Mouse (Mus musculus): ENCODE measurements at regions not wholly inside any gene's neighbourhood (a gene's known extent, or its start where the extent isn't known, plus 50 kb on each side); places are given as distances from the start of the nearest gene placed in this dataset.
A peak's percentile ranks its signal among the peaks of the same experiment; 100 is the strongest.

DNA sequence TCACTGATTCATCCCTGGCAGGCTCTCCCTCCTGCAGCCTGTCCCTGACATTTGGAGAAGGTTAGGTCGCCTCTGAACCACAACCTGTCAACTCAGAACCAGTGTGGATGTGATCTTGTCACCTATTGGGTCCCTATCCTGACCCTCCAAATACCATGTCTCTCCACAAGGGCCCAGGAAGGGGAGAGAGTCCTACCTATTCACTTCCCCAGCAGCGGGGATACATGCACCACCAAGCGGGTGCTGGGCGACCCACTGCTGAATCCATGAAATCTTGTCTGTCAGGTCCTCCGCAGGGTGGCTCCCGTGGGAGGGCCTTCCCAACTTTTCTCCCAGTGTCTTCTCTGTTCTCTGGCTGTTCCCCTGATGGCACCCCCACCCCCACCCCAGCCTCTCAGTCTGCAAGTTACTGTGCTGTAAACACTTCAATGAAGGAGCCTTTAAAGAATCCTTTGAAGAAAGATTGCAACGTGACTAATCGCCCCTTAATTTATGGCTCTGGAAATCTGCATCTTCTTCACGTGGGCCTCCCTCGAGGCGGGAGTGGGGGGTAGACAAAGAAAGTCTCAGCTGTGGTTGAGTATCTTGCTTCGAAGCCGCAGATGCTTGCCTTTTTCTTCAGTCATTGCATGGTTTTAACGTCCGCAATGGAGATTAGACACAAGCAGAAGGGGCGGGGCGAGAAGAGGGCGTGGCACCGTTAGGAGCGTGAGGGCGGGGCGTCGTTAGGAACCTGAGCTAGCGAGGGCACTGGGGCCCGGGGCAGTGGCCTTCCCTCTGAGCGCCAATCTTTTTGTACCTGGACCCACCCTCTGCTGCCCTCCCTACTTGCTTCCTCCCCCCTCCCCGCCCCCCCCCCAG, 69.1 kb upstream of the Zbtb40 start:
- no peaks in the 10 kb centered on the region for H3K36me3 ChIP-seq (ENCODE audit: control insufficient read depth, insufficient read depth, low read length)
- WGBS = 11% methylated on average over 26 of the region's 27 CpGs
- H3K27ac ChIP-seq (ENCODE audit: insufficient read depth, low read length) = no peak overlapping the region
- TF ChIP-seq POLR2A (IDR thresholded peaks at IDR 0.05; ENCODE audit: low read depth, low read length) (no peak), CTCF (IDR thresholded peaks at IDR 0.05; ENCODE audit: extremely low read depth, insufficient read depth, insufficient read length, insufficient replicate concordance) (no peak)
- H3K4me3 ChIP-seq (ENCODE audit: extremely low read depth, insufficient read depth, insufficient read length) = no peak overlapping the region
- peak in 1 of 2 experiments; percentile 16 for DNase-seq (ENCODE audit: low read depth in 1 of 2, low spot score in 2 of 2)
- no peaks in the 10 kb centered on the region for H3K27me3 ChIP-seq (ENCODE audit: control insufficient read depth, insufficient read depth, low read length)
- H3K4me1 ChIP-seq (ENCODE audit: control insufficient read depth, insufficient read depth, insufficient read length) = no peaks in the 10 kb centered on the region

- WGBS = 92% methylated on average over 14 of the region's 14 CpGs
- H3K36me3 ChIP-seq (ENCODE audit: control insufficient read depth, insufficient read depth, low read length) = no peaks in the 10 kb centered on the region
- TF ChIP-seq CTCF (IDR thresholded peaks at IDR 0.05; ENCODE audit: extremely low read depth, insufficient read depth, insufficient read length, insufficient replicate concordance) (no peak), POLR2A (IDR thresholded peaks at IDR 0.05; ENCODE audit: low read depth, low read length) (no peak)
- no peak overlapping the region for H3K27ac ChIP-seq (ENCODE audit: insufficient read depth, low read length)
- H3K4me3 ChIP-seq (ENCODE audit: extremely low read depth, insufficient read depth, insufficient read length) = no peak overlapping the region
- no peak for DNase-seq (ENCODE audit: low read depth in 1 of 2, low spot score in 2 of 2)
- no peaks in the 10 kb centered on the region for H3K4me1 ChIP-seq (ENCODE audit: control insufficient read depth, insufficient read depth, insufficient read length)
- no peaks in the 10 kb centered on the region for H3K27me3 ChIP-seq (ENCODE audit: control insufficient read depth, insufficient read depth, low read length)
Measured at GRCm38 (mm10) chr4:137115062-137115461, 66.5 kb upstream of the Zbtb40 start.

- no peak overlapping the region for H3K4me3 ChIP-seq (ENCODE audit: extremely low read depth, insufficient read depth, insufficient read length)
- H3K36me3 ChIP-seq (ENCODE audit: control insufficient read depth, insufficient read depth, low read length) = no peaks in the 10 kb centered on the region
- no peaks in the 10 kb centered on the region for H3K27me3 ChIP-seq (ENCODE audit: control insufficient read depth, insufficient read depth, low read length)
- no peak overlapping the region for H3K27ac ChIP-seq (ENCODE audit: insufficient read depth, low read length)
- no peak for DNase-seq (ENCODE audit: low read depth in 1 of 2, low spot score in 2 of 2)
- WGBS = 84% methylated on average over 10 of the region's 10 CpGs
- no peaks in the 10 kb centered on the region for H3K4me1 ChIP-seq (ENCODE audit: control insufficient read depth, insufficient read depth, insufficient read length)
- TF ChIP-seq CTCF (IDR thresholded peaks at IDR 0.05; ENCODE audit: extremely low read depth, insufficient read depth, insufficient read length, insufficient replicate concordance) (no peak), POLR2A (IDR thresholded peaks at IDR 0.05; ENCODE audit: low read depth, low read length) (no peak)
Measured at GRCm38 (mm10) chr4:137110276-137110675, 61.7 kb upstream of the Zbtb40 start.

- no peak for TF ChIP-seq CTCF (IDR thresholded peaks at IDR 0.05; ENCODE audit: extremely low read depth, insufficient read depth, insufficient read length, insufficient replicate concordance)
- TF ChIP-seq POLR2A (IDR thresholded peaks at IDR 0.05; ENCODE audit: low read depth, low read length) = no peak
- DNase-seq (ENCODE audit: low read depth in 1 of 2, low spot score in 2 of 2) = no peak
- Histone ChIP-seq H3K4me3 (ENCODE audit: extremely low read depth, insufficient read depth, insufficient read length) (no peak overlapping the region), H3K36me3 (ENCODE audit: control insufficient read depth, insufficient read depth, low read length) (no peaks in the 10 kb centered on the region), H3K27me3 (ENCODE audit: control insufficient read depth, insufficient read depth, low read length) (no peaks in the 10 kb centered on the region), H3K4me1 (ENCODE audit: control insufficient read depth, insufficient read depth, insufficient read length) (no peaks in the 10 kb centered on the region), H3K27ac (ENCODE audit: insufficient read depth, low read length) (no peak overlapping the region)
- 84% methylated on average over 10 of the region's 10 CpGs for WGBS
Measured at GRCm38 (mm10) chr4:137104447-137105044, 55.9 kb upstream of the Zbtb40 start.

GRCm38 (mm10) chr4:137101169-137101568, 52.6 kb upstream of the Zbtb40 start:
- Histone ChIP-seq H3K27me3 (ENCODE audit: control insufficient read depth, insufficient read depth, low read length) (no peaks in the 10 kb centered on the region), H3K4me3 (ENCODE audit: extremely low read depth, insufficient read depth, insufficient read length) (no peak overlapping the region), H3K27ac (ENCODE audit: insufficient read depth, low read length) (no peak overlapping the region), H3K36me3 (ENCODE audit: control insufficient read depth, insufficient read depth, low read length) (no peaks in the 10 kb centered on the region), H3K4me1 (ENCODE audit: control insufficient read depth, insufficient read depth, insufficient read length) (no peaks in the 10 kb centered on the region)
- TF ChIP-seq CTCF (IDR thresholded peaks at IDR 0.05; ENCODE audit: extremely low read depth, insufficient read depth, insufficient read length, insufficient replicate concordance) = no peak
- no peak for TF ChIP-seq POLR2A (IDR thresholded peaks at IDR 0.05; ENCODE audit: low read depth, low read length)
- no peak for DNase-seq (ENCODE audit: low read depth in 1 of 2, low spot score in 2 of 2)
- WGBS = 89% methylated on average over 12 of the region's 12 CpGs

DNA sequence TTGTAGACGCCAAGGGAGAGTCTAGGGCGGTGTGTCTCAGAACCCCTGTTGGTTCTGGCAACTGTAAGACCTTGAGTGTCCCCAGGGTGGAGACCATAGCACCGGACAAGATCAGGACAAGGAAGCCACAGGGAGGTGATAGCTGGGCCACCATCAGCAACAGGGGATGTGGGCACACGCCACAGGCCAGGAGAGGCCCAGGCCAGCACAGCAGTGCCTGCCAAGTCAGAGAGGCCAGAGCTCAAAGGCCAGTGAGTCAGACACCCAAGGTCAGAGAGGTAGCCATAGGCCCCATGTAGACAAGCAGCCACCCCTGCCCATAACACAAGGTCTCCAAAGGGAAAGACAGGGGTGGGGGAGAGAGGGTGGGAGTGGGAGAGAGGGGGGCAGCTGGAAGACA, 52.2 kb upstream of the Zbtb40 start:
- no peak for DNase-seq (ENCODE audit: low read depth in 1 of 2, low spot score in 2 of 2)
- Histone ChIP-seq H3K4me3 (ENCODE audit: extremely low read depth, insufficient read depth, insufficient read length) (no peak overlapping the region), H3K27me3 (ENCODE audit: control insufficient read depth, insufficient read depth, low read length) (no peaks in the 10 kb centered on the region), H3K36me3 (ENCODE audit: control insufficient read depth, insufficient read depth, low read length) (no peaks in the 10 kb centered on the region), H3K27ac (ENCODE audit: insufficient read depth, low read length) (no peak overlapping the region), H3K4me1 (ENCODE audit: control insufficient read depth, insufficient read depth, insufficient read length) (no peaks in the 10 kb centered on the region)
- 91% methylated on average over 4 of the region's 4 CpGs for WGBS
- no peak for TF ChIP-seq POLR2A (IDR thresholded peaks at IDR 0.05; ENCODE audit: low read depth, low read length)
- no peak for TF ChIP-seq CTCF (IDR thresholded peaks at IDR 0.05; ENCODE audit: extremely low read depth, insufficient read depth, insufficient read length, insufficient replicate concordance)

All from spleen, adult 2 months (tissue).